8 mouse cellular contexts compared by ENCODE assay signal in genomic region chr17:78197111-78197510, GRCm38 (mm10). TPM values are rescaled to one million over a fixed set of nuclear protein-coding genes. Genes with fewer than 3 reads are reported as not detected.
DNase-seq lines count a peak whose midpoint lies in the region; ATAC-seq and TF ChIP-seq lines count a peak whose summit lies in the region.

No protein-coding gene starts in this region.

- WGBS in heart, adult 2 months = 24% methylated on average over 7 of the region's 7 CpGs
- 20% methylated on average over 7 of the region's 7 CpGs for WGBS in heart, embryonic 11.5 days (ENCODE audit: insufficient replicate concordance)

- DNase-seq in heart, adult 2 months = peak; percentile 64 to 70
- peak; percentile 32 for DNase-seq in urinary bladder, adult 2 months (ENCODE audit: low spot score)
- DNase-seq in urinary bladder, postnatal 10 days (ENCODE audit: low spot score) = no peak
- DNase-seq in embryo, embryonic 10 days (ENCODE audit: low spot score) = peak; percentile 75
- peak; percentile 65 to 75 for DNase-seq in kidney, adult 8-10 months
- peak; percentile 57 for DNase-seq in mesoderm, embryonic 11.5 days (ENCODE audit: low read depth, low spot score)

- peak; percentile 78 for TF ChIP-seq EP300 in heart, adult 2 months (IDR thresholded peaks at IDR 0.05; ENCODE audit: insufficient read depth, low read depth, low read length)

- peak; percentile 96 for TF ChIP-seq CTCF in heart, adult 2 months (IDR thresholded peaks at IDR 0.05)

- peaks cover 6% of the 10 kb centered on the region for H3K4me1 ChIP-seq in heart, adult 2 months (ENCODE audit: control insufficient read depth, insufficient read depth, low read length)
- H3K4me1 ChIP-seq in heart, embryonic 11.5 days (ENCODE audit: control insufficient read depth, insufficient read depth, low read length) = no peaks in the 10 kb centered on the region

- no peaks in the 10 kb centered on the region for H3K36me3 ChIP-seq in heart, adult 2 months (ENCODE audit: control insufficient read depth, insufficient read depth, low read length)
- H3K36me3 ChIP-seq in heart, embryonic 11.5 days (ENCODE audit: control insufficient read depth, insufficient read depth, low read length) = no peaks in the 10 kb centered on the region

- H3K27me3 ChIP-seq in heart, adult 2 months (ENCODE audit: control insufficient read depth, insufficient read depth, low read length) = no peaks in the 10 kb centered on the region
- H3K27me3 ChIP-seq in heart, embryonic 11.5 days (ENCODE audit: control insufficient read depth, insufficient read depth, low read length) = peaks cover 13% of the 10 kb centered on the region

- no peak overlapping the region for H3K4me2 ChIP-seq in heart, embryonic 11.5 days

- ATAC-seq in heart, embryonic 11.5 days (replicated peaks; ENCODE audit: insufficient number of reproducible peaks, low FRiP score, low TSS enrichment) = no peak
- ATAC-seq in erythroblast, adult 5-6 weeks (replicated peaks; ENCODE audit: low FRiP score, poor library complexity, severe bottlenecking) = no peak

- peaks cover 10% of the 10 kb centered on the region for H3K79me2 ChIP-seq in heart, adult 2 months (replicated peaks; ENCODE audit: control insufficient read depth, insufficient read depth, low read length)

- peak overlapping the region; percentile 33; the same call in 1 of the 2 replicates for H3K27ac ChIP-seq in heart, adult 2 months
- H3K27ac ChIP-seq in heart, embryonic 11.5 days (ENCODE audit: low read depth, low read length) = no peak overlapping the region

- no peak overlapping the region for H3K9ac ChIP-seq in heart, adult 2 months (ENCODE audit: low read depth, low read length)
- H3K9ac ChIP-seq in heart, embryonic 11.5 days (ENCODE audit: low read depth, low read length) = no peak overlapping the region

- intact Hi-C loops in heart, adult 2 months (cut with DNase I) = loop anchor here (2.0 to 5.0 kb wide), 4 partner anchors 102 to 405 kb away; no protein-coding TSS in a partner anchor

- no peaks in the 10 kb centered on the region for H3K9me3 ChIP-seq in heart, embryonic 11.5 days (replicated peaks; ENCODE audit: control insufficient read depth, low read length)

- no peak for TF ChIP-seq POLR2A in heart, adult 2 months (IDR thresholded peaks at IDR 0.05; ENCODE audit: insufficient read depth, low read depth, low read length)

- H3K4me3 ChIP-seq in heart, adult 2 months = no peak overlapping the region
- no peak overlapping the region for H3K4me3 ChIP-seq in heart, embryonic 11.5 days (ENCODE audit: low read depth, low read length)

RNA-seq across cellular contexts. Expression of gene Crim1, which starts 2.9 kb away (rescaled TPM):
- total RNA-seq in heart, adult 2 months (2021) = 10 to 100 TPM; 50.6 to 55.4 TPM
- 28.2 and 42.9 TPM in 2 replicates for polyA plus RNA-seq in heart, adult 2 months (2012; rRNA removed)
- 2.1 and 2.9 TPM in 2 replicates for polyA plus RNA-seq in heart, embryonic 11.5 days (2014; fragmentation: Nextera tagmentation; extraction: Ambion mirVana)
- 31.0 and 36.7 TPM in 2 replicates for polyA plus RNA-seq in urinary bladder, adult 2 months (2012; rRNA removed)
- total RNA-seq in erythroblast, adult 5-6 weeks (2015; ENCODE audit: low replicate concordance) = 1.0 and 1.5 TPM in 2 replicates
- total RNA-seq in erythroblast, adult 5-6 weeks (2017; ENCODE audit: low replicate concordance) = under 0.01 and 2.2 TPM in 2 replicates
